Mouse (Mus musculus): ENCODE measurements around the gene Snrnp200. TPM values are rescaled to one million over a fixed set of nuclear protein-coding genes. Genes with fewer than 3 reads are reported as not detected.
"Not testable (repeated sequence)": the region's sequence is repeated elsewhere in the genome, so short reads cannot be mapped to it uniquely, and the experiment has no call there.

Gene Snrnp200
- polyA plus RNA-seq, 1 experiment, result 65.7 TPM

DNA sequence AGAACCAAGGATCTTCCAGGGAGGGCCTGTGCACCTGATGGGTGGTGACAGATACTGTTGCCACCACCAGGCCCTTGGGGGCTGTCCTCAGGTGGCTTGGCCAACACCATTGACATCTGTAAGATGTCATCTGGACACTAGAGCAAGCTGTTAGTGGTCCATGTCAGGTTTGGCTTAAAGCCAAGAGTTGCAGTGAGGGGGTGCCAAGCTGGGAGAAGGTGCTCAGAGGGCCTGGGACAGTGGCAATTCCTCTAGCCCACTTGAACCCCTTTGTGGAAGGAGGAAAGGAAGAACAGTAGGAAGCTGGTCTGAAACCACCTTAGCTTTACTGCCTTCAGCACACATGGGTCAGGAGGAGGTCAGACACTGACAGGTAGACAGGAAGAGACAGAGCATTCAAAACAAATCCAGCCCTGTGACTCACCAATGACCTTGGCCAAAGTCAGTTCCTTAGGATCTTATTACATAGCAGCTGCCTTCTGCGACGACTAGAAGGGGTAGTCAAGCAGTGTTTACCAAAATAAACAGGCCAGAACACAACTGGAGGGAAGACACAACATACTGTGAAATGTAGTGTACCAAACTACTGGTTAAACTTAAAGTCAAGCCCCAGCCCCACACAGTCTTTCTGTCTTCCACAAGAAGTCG, 43.8 kb downstream of the Snrnp200 start:
- DNase-seq (ENCODE audit: extremely low spot score in 1 of 2, low spot score in 1 of 2), result no peak

DNA sequence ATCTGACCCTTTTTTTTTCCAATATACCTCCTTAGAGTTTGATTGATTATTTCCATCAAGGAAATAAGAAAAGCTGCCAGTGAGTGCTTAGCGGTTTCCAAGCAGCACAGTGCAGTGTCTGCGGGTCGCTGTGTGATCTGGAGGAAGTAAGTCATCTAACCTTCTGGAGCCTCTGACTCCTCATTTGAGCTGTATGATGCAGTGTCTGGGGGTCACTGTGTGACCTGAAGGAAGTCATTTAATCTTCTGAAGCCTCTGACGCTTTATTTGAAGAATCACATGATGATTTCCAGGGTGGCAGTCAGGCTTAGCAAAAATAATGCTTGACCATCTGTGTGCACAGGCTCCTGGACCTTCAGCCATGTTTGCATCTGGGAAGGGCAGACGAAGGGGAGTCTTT, 44.6 kb downstream of the Snrnp200 start:
- no peak for DNase-seq (ENCODE audit: extremely low spot score in 1 of 2, low spot score in 1 of 2)

DNA sequence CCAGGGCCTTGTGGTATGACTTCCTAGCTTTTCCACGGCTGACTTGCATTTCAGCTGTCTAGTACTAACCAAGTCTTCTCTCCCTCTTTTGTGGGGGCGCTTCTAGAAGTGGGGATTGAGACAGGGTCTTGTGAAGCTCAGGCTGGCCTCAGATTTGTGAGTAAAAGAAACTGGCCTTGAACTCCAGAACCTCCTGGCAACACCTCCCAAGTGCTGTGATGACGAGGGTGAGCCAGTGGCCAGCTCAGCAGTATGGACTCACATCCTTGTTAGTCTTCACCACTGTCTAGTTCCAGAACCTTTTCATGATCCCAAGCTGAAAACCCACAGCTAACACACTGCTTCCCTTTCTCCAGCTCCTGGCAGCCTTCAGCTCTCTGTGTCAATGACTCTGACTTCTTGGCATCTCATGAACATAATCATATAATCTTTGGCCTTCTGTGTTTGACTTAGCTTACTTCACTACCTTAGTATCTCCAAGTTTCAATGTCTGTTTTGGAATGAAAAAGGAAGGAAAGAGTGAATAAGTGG, 46.5 kb downstream of the Snrnp200 start:
- DNase-seq (ENCODE audit: extremely low spot score in 1 of 2, low spot score in 1 of 2), result no peak

DNA sequence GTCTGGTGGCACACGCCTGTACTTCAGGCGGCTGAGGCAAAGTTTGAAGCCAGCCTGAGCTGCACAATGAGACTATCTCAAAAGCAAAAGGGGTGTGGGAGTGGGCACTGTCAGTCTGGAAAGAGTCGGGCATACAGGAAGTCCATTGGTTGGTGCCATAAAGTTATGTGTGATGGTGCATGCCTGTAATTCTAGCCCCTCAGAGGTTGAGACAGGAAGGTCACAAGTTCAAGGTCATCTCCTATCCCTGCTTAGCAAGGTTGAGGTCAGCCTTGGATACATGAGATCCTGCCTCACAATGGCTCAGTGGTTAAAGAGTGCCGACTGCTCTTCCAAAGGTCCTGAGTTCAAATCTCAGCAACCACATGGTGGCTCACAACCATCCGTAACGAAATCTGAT, 47.1 kb downstream of the Snrnp200 start:
- DNase-seq (ENCODE audit: extremely low spot score in 1 of 2, low spot score in 1 of 2), result no peak

DNA sequence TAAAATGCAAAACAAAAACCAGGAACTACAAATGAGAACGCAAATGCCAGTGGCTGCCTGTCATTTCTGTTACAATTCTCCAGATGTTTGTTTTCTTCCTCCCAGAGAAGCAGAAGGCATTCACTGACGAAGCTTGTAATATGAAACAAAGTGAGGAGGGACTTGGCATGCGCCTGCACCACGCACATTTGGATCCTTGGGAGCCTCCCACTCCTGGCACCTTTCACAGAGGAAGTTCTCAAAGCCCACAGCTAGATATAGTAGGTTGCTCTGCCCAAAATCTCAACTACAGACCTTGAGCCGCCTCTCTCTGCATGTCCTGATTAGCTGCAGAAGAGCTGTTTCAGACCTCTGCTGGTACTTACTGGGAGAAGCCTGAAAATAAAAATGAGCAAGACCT, 51.2 kb downstream of the Snrnp200 start:
- peak in 1 of 2 experiments; percentile 52 for DNase-seq (ENCODE audit: extremely low spot score in 1 of 2, low spot score in 1 of 2)

DNA sequence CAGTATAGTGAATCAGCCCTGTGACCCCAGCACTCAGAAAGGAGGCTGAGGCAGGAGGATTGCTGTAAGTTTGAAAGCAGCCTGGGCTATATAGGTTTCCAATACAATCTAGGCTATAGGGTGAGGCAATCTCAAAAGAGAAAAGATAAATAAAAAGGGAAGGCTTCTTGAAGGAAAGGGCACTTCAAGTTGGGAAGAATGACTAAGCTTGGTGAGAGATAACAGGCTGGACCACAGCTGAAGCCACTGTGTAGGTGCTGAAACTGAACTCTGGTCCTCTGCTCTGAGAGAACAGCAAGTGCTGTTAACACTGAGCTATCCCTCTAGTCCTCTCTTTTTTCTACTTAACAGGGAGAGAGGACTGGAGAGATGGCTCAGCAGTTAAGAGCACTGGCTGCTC, 54.3 kb downstream of the Snrnp200 start:
- no peak for DNase-seq (ENCODE audit: extremely low spot score in 1 of 2, low spot score in 1 of 2)

DNA sequence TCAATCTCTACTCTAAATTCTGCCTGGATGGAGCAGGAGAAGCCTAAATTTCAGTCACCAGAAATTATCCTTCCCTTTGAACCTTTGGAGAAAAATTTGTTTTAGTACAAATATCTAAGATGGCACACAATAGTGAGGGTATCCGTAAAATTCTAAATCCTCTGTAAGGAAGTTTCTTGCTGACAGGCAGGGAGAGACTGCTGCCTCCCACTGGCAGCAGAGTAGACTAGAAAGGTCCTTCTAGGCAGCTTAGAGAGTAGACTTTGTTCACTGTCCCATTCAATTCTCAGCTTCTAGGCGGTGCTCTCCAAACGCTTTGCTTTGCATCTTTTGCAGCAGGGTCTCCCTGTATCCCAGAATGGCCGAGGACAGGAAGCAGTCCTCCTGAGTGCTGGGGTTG, 59.7 kb downstream of the Snrnp200 start:
- DNase-seq (ENCODE audit: extremely low spot score in 1 of 2, low spot score in 1 of 2), result no peak

DNA sequence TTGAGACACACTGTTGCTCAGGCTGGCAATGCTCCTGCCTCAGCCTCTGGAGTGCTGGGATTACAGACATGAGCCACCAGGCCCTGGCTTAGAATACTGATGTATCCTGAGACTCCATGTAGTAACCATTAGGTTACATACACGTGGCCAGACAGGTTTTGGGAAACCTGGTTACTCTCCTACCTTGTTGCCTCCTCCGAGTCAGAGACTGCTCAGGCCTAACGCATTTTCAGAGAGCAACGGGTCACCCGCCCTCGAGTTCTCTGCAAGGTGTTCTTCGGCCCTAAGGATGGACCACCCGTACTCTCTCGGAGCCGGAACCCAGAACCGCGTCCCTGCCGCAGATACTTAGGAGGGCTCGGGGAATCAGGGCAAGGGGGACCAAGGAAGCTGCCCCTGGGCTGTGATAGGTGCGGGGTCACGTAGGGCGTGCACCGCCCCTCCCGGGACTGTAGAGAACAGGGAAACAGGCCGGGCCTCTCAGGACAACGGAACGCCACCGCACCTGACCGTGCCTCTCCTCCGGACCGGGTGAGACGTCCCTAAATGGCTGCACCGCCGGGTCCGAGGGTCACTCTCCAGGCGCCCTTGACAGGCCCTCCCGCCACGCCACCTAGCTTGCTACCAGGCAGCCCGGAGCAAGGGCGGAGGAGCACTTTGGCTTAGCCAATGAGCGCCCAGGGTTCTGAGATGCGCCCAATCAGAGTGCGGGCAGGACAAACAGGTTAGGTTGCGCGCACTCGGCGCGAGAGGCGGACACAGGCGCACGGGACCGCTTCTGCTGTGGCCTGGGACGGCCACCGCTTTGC, 61.5 kb downstream of the Snrnp200 start, which contains the start of gene Stard7:
Gene Stard7 (plus strand): TSS at position 728 of the 809 bp plus-strand sequence.
- DNase-seq (ENCODE audit: extremely low spot score in 1 of 2, low spot score in 1 of 2), result peak; percentile 94 to 98

DNA sequence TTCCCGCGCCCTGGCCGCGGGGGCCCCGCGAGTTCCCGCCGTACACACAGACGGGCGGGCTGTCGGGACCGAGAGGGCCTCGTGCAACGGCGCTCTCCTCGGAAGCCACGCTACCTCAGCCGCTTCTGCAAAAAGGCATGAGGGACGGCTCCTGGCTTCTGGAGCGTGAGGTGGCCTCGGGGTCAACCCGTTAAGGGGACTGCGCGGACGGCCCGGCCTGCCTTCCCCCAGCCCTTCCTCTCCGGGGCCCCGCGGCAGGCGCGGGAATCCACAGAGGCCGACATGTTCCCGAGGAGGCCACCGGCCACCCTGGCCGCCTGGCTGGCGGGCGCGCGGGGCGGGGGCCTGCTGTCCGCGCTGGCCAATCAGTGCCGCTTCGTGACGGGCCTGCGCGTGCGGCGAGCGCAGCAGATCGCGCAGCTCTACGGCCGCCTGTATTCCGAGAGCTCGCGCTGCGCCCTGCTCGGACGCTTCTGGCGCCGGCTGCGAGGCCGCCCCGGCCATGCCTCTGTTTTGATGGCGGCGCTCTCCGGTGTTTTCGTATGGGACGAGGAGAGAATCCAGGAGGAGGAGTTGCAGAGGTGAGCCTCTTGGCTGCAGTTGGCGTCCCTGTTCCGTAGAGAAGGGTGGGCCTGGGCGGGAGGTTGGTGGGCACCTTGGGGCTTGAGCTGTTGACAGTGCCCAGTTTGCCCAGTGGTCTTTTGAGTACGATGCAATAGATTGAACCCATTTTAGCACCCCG, 62.3 kb downstream of the Snrnp200 start:
- DNase-seq (ENCODE audit: extremely low spot score in 1 of 2, low spot score in 1 of 2), result peak; percentile 56 to 83

DNA sequence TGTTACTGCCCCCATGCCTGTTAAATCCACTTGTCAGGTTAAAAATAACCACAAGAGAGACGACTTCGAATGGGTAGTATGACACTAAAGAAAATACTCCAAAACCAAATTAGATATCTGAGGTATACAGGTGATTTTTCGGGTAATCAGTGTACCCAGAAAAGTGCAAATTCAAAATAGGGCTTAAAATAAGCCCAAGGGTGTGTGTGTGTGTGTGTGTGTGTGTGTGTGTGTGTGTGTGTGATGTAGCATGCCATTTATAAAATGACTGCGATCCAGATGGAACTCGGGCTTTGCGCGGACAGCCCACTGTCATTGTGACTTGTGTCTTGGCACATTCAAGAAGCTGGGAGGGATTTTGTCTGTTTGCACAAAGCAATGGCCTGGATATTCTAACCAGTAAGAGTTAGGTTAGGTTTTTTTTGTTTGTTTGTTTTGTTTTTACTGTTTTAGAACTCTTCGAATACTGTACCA, 62.9 kb downstream of the Snrnp200 start:
- peak in 1 of 2 experiments; percentile 56 for DNase-seq (ENCODE audit: extremely low spot score in 1 of 2, low spot score in 1 of 2)

DNA sequence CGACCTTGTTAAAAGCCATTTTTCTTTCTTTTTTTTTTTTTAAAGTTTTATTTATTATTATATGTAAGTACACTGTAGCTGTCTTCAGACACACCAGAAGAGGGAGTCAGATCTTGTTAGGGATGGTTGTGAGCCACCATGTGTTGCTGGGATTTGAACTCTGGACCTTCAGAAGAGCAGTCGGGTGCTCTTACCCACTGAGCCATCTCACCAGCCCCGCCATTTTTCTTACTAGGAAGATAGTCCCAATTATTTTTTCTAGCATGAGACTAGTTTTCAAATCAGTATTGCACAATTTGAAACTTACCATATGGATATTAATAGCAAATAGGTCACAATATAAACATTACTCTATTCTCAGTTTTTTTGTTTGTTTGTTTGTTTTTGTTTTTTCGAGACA, 63.9 kb downstream of the Snrnp200 start:
- not testable (repeated sequence) for DNase-seq (ENCODE audit: extremely low spot score in 1 of 2, low spot score in 1 of 2)

DNA sequence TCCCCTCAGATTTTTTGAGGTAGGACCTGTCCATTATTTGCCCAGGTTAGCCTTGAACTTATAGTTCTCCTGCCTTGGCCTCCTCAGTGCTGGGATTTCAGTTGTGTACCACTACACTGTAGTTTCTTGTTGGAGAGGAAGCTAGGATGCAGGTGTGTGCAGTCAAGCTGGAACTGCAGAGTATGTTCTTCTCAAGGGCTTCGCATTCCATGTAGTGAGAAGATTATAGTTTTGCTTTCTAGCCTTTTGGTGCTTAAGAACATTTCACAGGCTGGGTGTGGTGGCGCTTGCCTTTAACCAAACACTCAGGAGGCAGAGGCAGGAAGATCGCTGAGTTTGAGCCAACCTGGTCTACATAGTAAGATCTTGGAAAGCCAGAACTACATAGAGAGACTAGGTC, 64.6 kb downstream of the Snrnp200 start:
- DNase-seq (ENCODE audit: extremely low spot score in 1 of 2, low spot score in 1 of 2), result no peak

DNA sequence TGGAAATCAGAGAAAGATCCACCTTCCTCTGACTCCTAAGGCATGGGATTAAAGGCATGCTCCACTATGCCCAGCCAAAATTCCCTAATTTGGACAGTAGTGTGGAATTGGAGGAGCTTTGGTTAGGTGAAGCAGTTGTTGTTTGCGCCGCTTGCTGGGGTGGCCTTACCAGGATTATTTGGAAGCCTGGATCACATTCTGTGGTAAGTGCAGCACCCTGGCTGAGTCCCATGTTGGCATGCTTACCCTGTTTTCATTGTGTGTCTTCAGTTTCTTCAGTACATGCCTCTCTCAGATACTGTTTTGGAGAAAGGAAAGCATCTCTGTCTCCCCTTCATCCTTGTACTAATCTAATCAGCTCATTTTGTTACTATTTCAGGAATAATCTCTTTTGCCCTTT, 66.4 kb downstream of the Snrnp200 start:
- DNase-seq (ENCODE audit: extremely low spot score in 1 of 2, low spot score in 1 of 2), result no peak

DNA sequence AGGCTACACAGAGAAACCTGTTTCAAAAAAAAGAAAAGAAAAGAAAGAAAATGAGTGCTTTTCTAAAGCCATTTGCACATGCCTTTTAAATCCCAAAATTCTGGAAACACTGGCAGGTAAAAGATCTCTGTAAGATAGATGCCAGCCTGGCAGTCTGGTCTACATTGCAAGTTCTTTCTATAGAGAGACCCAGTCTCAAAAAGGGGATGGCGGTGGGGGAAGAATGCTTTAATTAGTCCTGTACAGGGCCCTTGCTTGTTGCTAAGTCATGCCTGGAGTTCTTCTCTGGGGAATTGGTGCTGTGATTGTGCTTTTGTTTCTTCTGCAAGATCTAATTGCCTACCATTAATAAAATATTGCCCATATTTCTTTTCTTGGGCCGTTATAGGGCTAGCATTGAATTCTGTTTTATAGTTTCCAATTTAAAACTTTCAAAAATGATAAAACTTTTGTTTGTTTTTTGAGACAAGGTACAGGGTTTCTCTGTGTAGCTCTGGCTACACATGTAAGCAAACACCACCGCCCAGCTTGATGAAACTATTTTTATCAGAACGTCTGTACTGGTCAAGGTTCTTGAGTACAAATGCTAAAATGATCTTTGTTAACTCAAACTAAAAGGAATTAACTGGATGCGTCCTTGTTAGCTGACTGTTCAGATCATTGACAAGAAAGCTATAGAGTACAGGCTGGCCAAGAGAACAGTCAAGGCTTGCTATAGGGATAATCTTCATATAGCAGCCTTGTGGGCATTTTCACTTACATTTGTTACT, 67.5 kb downstream of the Snrnp200 start:
- no peak for DNase-seq (ENCODE audit: extremely low spot score in 1 of 2, low spot score in 1 of 2)

DNA sequence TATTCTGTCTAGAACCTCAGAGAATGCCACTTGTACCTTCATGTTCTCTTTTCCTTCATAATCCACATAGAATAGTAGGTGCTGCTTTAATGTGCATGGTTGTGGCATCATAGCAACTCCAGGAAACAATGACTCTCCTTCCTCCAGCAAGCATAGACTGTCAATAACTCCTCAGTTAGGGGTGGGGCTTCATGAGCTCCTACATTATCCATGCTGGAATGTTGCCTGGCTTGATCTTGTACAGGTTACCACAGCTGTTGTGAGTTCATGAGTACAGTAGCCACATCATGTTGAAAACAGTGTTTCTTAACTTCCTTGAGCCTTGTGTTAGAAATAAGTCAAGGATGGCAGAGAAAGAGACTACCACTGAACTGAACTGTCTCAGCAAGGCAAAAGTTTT, 70.0 kb downstream of the Snrnp200 start:
- no peak for DNase-seq (ENCODE audit: extremely low spot score in 1 of 2, low spot score in 1 of 2)

Other genes starting within 250 kb of the Snrnp200 start
- gene Ap4e1, start 199.7 kb upstream of the Snrnp200 start, polyA plus RNA-seq (2012; rRNA removed), result 8.7 and 9.9 TPM in 2 replicates
- gene Blvra, start 137.7 kb upstream of the Snrnp200 start, polyA plus RNA-seq (2012; rRNA removed), result 21.2 and 21.5 TPM in 2 replicates
- 1.6 and 2.4 TPM in 2 replicates for gene Ncaph, start 74.4 kb upstream of the Snrnp200 start, polyA plus RNA-seq (2012; rRNA removed)
- gene Itpripl1, start 64.9 kb upstream of the Snrnp200 start, polyA plus RNA-seq (2012; rRNA removed), result 1.4 and 1.7 TPM in 2 replicates
- gene 1810024B03Rik, start 106 bp upstream of the Snrnp200 start, polyA plus RNA-seq (2012; rRNA removed), result 1.2 and 1.6 TPM in 2 replicates
- gene Ciao1, start 39.4 kb downstream of the Snrnp200 start, polyA plus RNA-seq (2012; rRNA removed), result 74.1 and 75.3 TPM in 2 replicates
- gene Tmem127, start 39.5 kb downstream of the Snrnp200 start, polyA plus RNA-seq (2012; rRNA removed), result 58.6 and 66.5 TPM in 2 replicates
- 89.9 and 98.4 TPM in 2 replicates for gene Stard7, start 61.8 kb downstream of the Snrnp200 start, polyA plus RNA-seq (2012; rRNA removed)
- gene Dusp2, start 127.8 kb downstream of the Snrnp200 start, polyA plus RNA-seq (2012; rRNA removed), result 0.80 and 1.3 TPM in 2 replicates
- not detected in 2 replicates for gene Astl, start 130.3 kb downstream of the Snrnp200 start, polyA plus RNA-seq (2012; rRNA removed)
- 0.28 and 0.29 TPM in 2 replicates for gene Adra2b, start 154.8 kb downstream of the Snrnp200 start, polyA plus RNA-seq (2012; rRNA removed)
- gene Gpat2, start 216.8 kb downstream of the Snrnp200 start, polyA plus RNA-seq (2012; rRNA removed), result 0.14 and 0.29 TPM in 2 replicates
- 32.8 and 39.1 TPM in 2 replicates for gene Fahd2a, start 236.2 kb downstream of the Snrnp200 start, polyA plus RNA-seq (2012; rRNA removed)